Mouse (Mus musculus) liver, adult 2 months (tissue): ENCODE results near the gene Agpat1. TPM values are rescaled to one million over a fixed set of nuclear protein-coding genes. Genes with fewer than 3 reads are reported as not detected.

Experiments
- DNase-seq: peaks from one replicate; pipeline ENCODE4 v3.0.0-alpha.2; 2011; ENCODE audit warnings: low read depth, low spot score; ENCODE audit errors: extremely low read depth
- H3K27ac ChIP-seq: fragments of 200-500 bp; replicated peaks from 2 replicates; pipeline ENCODE4 v1.5.1; 2012; ENCODE audit warnings: low read depth, mild to moderate bottlenecking, control low read depth, inconsistent platforms, low read length; ENCODE audit not compliant: insufficient read depth
- H3K27me3 ChIP-seq: fragments of 200-500 bp; 2 replicates; pipeline ENCODE4 v1.6.1; 2012; ENCODE audit warnings: mild to moderate bottlenecking, moderate library complexity, low read length, inconsistent platforms; ENCODE audit not compliant: control insufficient read depth, insufficient read depth
- H3K36me3 ChIP-seq: fragments of 200-500 bp; 2 replicates; pipeline ENCODE4 v1.6.1; 2012; ENCODE audit warnings: low read length, inconsistent platforms; ENCODE audit not compliant: control insufficient read depth, insufficient read depth
- H3K4me1 ChIP-seq: fragments of 200-500 bp; 2 replicates; pipeline ENCODE4 v1.6.1; 2011; ENCODE audit warnings: low read length; ENCODE audit not compliant: control insufficient read depth, insufficient read depth
- H3K4me3 ChIP-seq: fragments of 200-500 bp; 2 replicates; pipeline ENCODE4 v1.5.1; 2011; ENCODE audit warnings: low read depth, mild to moderate bottlenecking, control low read depth, low read length, moderate library complexity; ENCODE audit not compliant: insufficient read depth
- H3K79me2 ChIP-seq: fragments of 200-500 bp; 2 replicates; pipeline ENCODE4 v1.6.1; 2012; ENCODE audit warnings: inconsistent platforms, mild to moderate bottlenecking, low read length, moderate library complexity; ENCODE audit not compliant: control insufficient read depth, insufficient read depth
- H3K9ac ChIP-seq: fragments of 200-500 bp; 2 replicates; pipeline ENCODE4 v1.6.1; 2012; ENCODE audit warnings: low read depth, mild to moderate bottlenecking, control low read depth, inconsistent platforms, low read length
- CTCF ChIP-seq: fragments of 200-500 bp; IDR thresholded peaks from 2 replicates; pipeline ENCODE4 v1.5.1; 2011; ENCODE audit warnings: low read depth, low read length, control low read depth
- POLR2A ChIP-seq: fragments of 200-500 bp; IDR thresholded peaks from 2 replicates; pipeline ENCODE4 v1.6.1; 2011; ENCODE audit warnings: low read length, control low read depth; ENCODE audit not compliant: insufficient read depth; ENCODE audit errors: extremely low read depth
- WGBS: fragments of 180-500 bp; shearing (Covaris S2); methylation state at CpG from one replicate; pipeline ENCODE4 v1.1.7; 2018; 5-methylcytosine and 5-hydroxymethylcytosine counted together
- polyA plus RNA-seq: library from polyadenylated mRNA; depleted of rRNA; stranded (reverse); fragments of >200 nt; gene quantifications from 2 replicates; pipeline ENCODE4 v1.2.3, GENCODE M21; 2012
- total RNA-seq: library from RNA; depleted of rRNA; stranded (reverse); fragments of >200 nt; gene quantifications from 2 replicates; pipeline ENCODE4 v1.2.3, GENCODE M21; 2014

The Agpat1 gene
- total and polyA plus RNA-seq, 2 experiments: 4.3 to 40.5 TPM

- no peaks in the 10 kb centered on the region for H3K79me2 ChIP-seq
- H3K9ac ChIP-seq: no peak overlapping the region
- no peak for DNase-seq
- H3K27ac ChIP-seq: no peak overlapping the region; the same call in 1 of the 2 replicates
- H3K4me3 ChIP-seq: no peak overlapping the region
- TF ChIP-seq POLR2A: no peak
- TF ChIP-seq CTCF: no peak
- H3K4me1 ChIP-seq: peaks cover 3% of the 10 kb centered on the region; the same call in 1 of the 2 replicates
- 76% methylated on average over 7 of the region's 7 CpGs for WGBS
- no peaks in the 10 kb centered on the region for H3K27me3 ChIP-seq
- H3K36me3 ChIP-seq: peaks cover 3% of the 10 kb centered on the region; the same call in 1 of the 2 replicates
Measured at GRCm38 (mm10) chr17:34655160-34655559, 51.1 kb downstream of the Agpat1 start.

- Histone ChIP-seq H3K9ac (no peak overlapping the region), H3K27ac (peak overlapping the region; percentile 45)
Measured at GRCm38 (mm10) chr17:34655581-34655991, 51.5 kb downstream of the Agpat1 start.

GRCm38 (mm10) chr17:34656666-34657065, 52.6 kb downstream of the Agpat1 start:
- 57% methylated on average over 8 of the region's 8 CpGs for WGBS
- DNase-seq: no peak
- TF ChIP-seq CTCF (no peak), POLR2A (no peak)
- H3K4me3 ChIP-seq: no peak overlapping the region
- H3K79me2 ChIP-seq: no peaks in the 10 kb centered on the region
- H3K36me3 ChIP-seq: peaks cover 3% of the 10 kb centered on the region; the same call in 1 of the 2 replicates
- H3K27me3 ChIP-seq: no peaks in the 10 kb centered on the region
- peaks cover 3% of the 10 kb centered on the region; the same call in 1 of the 2 replicates for H3K4me1 ChIP-seq
- no peak overlapping the region for H3K9ac ChIP-seq
- no peak overlapping the region for H3K27ac ChIP-seq

More at GRCm38 (mm10) chr17:34655581-34655991, 51.5 kb downstream of the Agpat1 start:
- DNase-seq: peak; percentile 47
- Histone ChIP-seq H3K4me1 (peaks cover 3% of the 10 kb centered on the region; the same call in 1 of the 2 replicates), H3K79me2 (no peaks in the 10 kb centered on the region), H3K27me3 (no peaks in the 10 kb centered on the region), H3K4me3 (no peak overlapping the region), H3K36me3 (peaks cover 3% of the 10 kb centered on the region; the same call in 1 of the 2 replicates)
- no peak for TF ChIP-seq POLR2A
- TF ChIP-seq CTCF: peak; percentile 39
- 18% methylated on average over 4 of the region's 4 CpGs for WGBS

- no peak overlapping the region for H3K27ac ChIP-seq
- H3K4me1 ChIP-seq: peaks cover 3% of the 10 kb centered on the region; the same call in 1 of the 2 replicates
- TF ChIP-seq CTCF (no peak), POLR2A (no peak)
- 13% methylated on average over 2 of the region's 2 CpGs for WGBS
- no peak overlapping the region for H3K9ac ChIP-seq
- H3K4me3 ChIP-seq: no peak overlapping the region
- DNase-seq: no peak
- no peaks in the 10 kb centered on the region for H3K79me2 ChIP-seq
- peaks cover 3% of the 10 kb centered on the region; the same call in 1 of the 2 replicates for H3K36me3 ChIP-seq
- no peaks in the 10 kb centered on the region for H3K27me3 ChIP-seq
Measured at GRCm38 (mm10) chr17:34657271-34657670, 53.2 kb downstream of the Agpat1 start.

- Histone ChIP-seq H3K4me1 (peaks cover 3% of the 10 kb centered on the region; the same call in 1 of the 2 replicates), H3K27ac (no peak overlapping the region), H3K27me3 (no peaks in the 10 kb centered on the region; the same call in 1 of the 2 replicates), H3K4me3 (no peak overlapping the region), H3K9ac (no peak overlapping the region), H3K36me3 (peaks cover 1% of the 10 kb centered on the region; the same call in 1 of the 2 replicates), H3K79me2 (no peaks in the 10 kb centered on the region)
- no peak for TF ChIP-seq POLR2A
- TF ChIP-seq CTCF: no peak
- 71% methylated on average over 2 of the region's 2 CpGs for WGBS
- no peak for DNase-seq
Measured at GRCm38 (mm10) chr17:34658145-34658544, 54.1 kb downstream of the Agpat1 start.

- H3K9ac ChIP-seq: no peak overlapping the region
- no peaks in the 10 kb centered on the region for H3K36me3 ChIP-seq
- no peaks in the 10 kb centered on the region for H3K79me2 ChIP-seq
- WGBS: 80% methylated on average over 3 of the region's 3 CpGs
- no peak for TF ChIP-seq POLR2A
- no peak for TF ChIP-seq CTCF
- DNase-seq: no peak
- no peak overlapping the region for H3K4me3 ChIP-seq
- peaks cover 3% of the 10 kb centered on the region; the same call in 1 of the 2 replicates for H3K4me1 ChIP-seq
- H3K27ac ChIP-seq: no peak overlapping the region
- no peaks in the 10 kb centered on the region; the same call in 1 of the 2 replicates for H3K27me3 ChIP-seq
Measured at GRCm38 (mm10) chr17:34658591-34658990, 54.5 kb downstream of the Agpat1 start.
